Mouse (Mus musculus) stomach, postnatal 0 days (tissue): Measurements from ENCODE around the gene Arhgap15.

Source experiments
- CTCF ChIP-seq: IDR thresholded peaks from 2 replicates; pipeline ENCODE4 v1.5.1; 2016; ENCODE audit warnings: antibody characterized with exemption, low read depth, mild to moderate bottlenecking, moderate library complexity
- EP300 ChIP-seq: optimal IDR thresholded peaks from 2 replicates; pipeline ENCODE3; 2016; ENCODE audit warnings: antibody characterized with exemption

GRCm38 (mm10) chr2:43756626-43757025 lies 8.0 kb downstream of the Arhgap15 start:
- TF ChIP-seq EP300: no peak
- TF ChIP-seq CTCF: no peak
